Mouse (Mus musculus) stomach, embryonic 16.5 days (tissue): ENCODE results near the gene Commd4. TPM values are rescaled to one million over a fixed set of nuclear protein-coding genes. Genes with fewer than 3 reads are reported as not detected.

ENCODE experiments used
- ATAC-seq: fragments of 200-750 bp; cut with Nextera tagmentation; 2 replicates; pipeline ENCODE4 v1.8.0; 2017; ENCODE audit warnings: moderate number of reproducible peaks, moderate TSS enrichment; ENCODE audit not compliant: insufficient read depth, low FRiP score
- H3K27ac ChIP-seq: fragments of 300-500 bp; sonication (generic); 2 replicates; pipeline ENCODE4 v1.5.1; 2014; ENCODE audit warnings: low read length
- H3K27me3 ChIP-seq: fragments of 300-500 bp; sonication (generic); 2 replicates; pipeline ENCODE4 v1.6.1; 2014; ENCODE audit warnings: low read length, control low read depth, mixed read lengths; ENCODE audit not compliant: control insufficient read depth, insufficient read depth
- H3K36me3 ChIP-seq: fragments of 300-500 bp; sonication (generic); 2 replicates; pipeline ENCODE4 v1.6.1; 2014; ENCODE audit warnings: low read length; ENCODE audit not compliant: control insufficient read depth, insufficient read depth
- H3K4me1 ChIP-seq: fragments of 300-500 bp; sonication (generic); 2 replicates; pipeline ENCODE4 v1.6.1; 2014; ENCODE audit warnings: low read length, control low read depth, mixed read lengths; ENCODE audit not compliant: control insufficient read depth, insufficient read depth
- H3K4me2 ChIP-seq: fragments of 300-500 bp; sonication (generic); 2 replicates; pipeline ENCODE4 v1.6.1; 2014; ENCODE audit warnings: low read depth, low read length, mixed read lengths
- H3K4me3 ChIP-seq: fragments of 300-500 bp; sonication (generic); replicated peaks from 2 replicates; pipeline ENCODE4 v1.5.1; 2014; ENCODE audit warnings: mild to moderate bottlenecking, low read length
- H3K9ac ChIP-seq: fragments of 300-500 bp; sonication (generic); 2 replicates; pipeline ENCODE4 v1.6.1; 2014; ENCODE audit warnings: low read length
- H3K9me3 ChIP-seq: fragments of 300-500 bp; sonication (generic); replicated peaks from 2 replicates; pipeline ENCODE4 v1.6.1; 2016; ENCODE audit warnings: low read length, control low read depth; ENCODE audit not compliant: control insufficient read depth
- WGBS: fragments of 180-500 bp; shearing (Covaris S2); extraction: QIAGEN DNeasy Blood & Tissue Kit; methylation state at CpG from one replicate; pipeline ENCODE4 v1.1.7; 2014; 5-methylcytosine and 5-hydroxymethylcytosine counted together
- polyA plus RNA-seq: library from polyadenylated mRNA; unstranded; fragments of >200 nt; fragmentation: Nextera tagmentation; extraction: Ambion mirVana; gene quantifications from 2 replicates; pipeline ENCODE4 v1.2.1, GENCODE M21; 2015

Gene Commd4
- polyA plus RNA-seq, 1 experiment from 2014 or later: 84.3 TPM

DNA sequence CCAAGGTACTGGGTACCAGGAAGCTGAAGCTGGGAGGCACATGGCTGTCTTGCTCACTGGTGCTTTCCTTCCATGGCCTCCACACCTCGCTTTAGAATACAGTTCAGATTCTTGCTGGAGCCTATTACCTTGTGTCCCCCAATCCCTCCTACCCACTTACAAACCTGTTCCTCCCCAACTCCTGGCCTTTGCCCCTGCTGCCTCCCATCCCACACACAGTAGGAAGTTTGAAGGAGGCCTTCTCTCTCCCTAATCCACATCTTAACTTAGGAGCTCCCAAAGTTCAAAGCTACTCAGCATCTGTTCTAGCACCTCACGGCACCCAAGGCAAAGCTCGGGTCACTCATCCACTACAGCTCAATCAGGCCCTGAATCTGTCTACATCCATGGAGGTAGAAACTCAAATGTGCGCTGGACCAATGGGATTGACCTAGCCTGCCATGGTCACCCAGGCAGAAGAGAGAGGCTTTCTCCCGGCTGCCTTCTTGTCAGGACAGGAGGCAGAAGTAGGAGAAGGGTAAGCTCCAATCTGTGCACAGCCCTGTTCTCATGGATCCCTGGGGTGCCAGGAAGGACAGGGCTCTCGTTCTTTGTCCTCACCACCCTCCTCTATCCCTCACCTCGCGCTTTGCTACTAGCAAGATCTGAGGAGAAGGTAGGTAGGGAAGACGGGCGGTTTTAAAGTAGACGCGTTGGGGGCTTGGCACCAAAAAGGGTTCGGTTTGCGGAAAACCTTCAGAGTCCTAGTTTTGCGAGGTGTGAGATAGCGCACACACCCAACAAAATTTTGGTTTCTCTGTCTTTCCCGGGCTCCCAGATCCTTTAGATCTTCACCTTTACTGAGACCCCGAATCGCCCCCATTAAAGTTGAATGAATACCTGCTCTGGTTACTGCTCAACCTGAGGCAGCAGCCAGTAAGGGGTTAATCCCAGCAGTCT is 10.7 kb downstream of the Commd4 start:
- Histone ChIP-seq H3K4me3 (peak overlapping the region; percentile 64), H3K9me3 (no peaks in the 10 kb centered on the region), H3K27me3 (no peaks in the 10 kb centered on the region), H3K27ac (peak overlapping the region; percentile 93), H3K36me3 (no peaks in the 10 kb centered on the region), H3K4me1 (peaks cover 15% of the 10 kb centered on the region; the same call in 1 of the 2 replicates), H3K9ac (peak overlapping the region; percentile 83), H3K4me2 (peak overlapping the region; percentile 75)
- WGBS: 6% methylated on average over 19 of the region's 19 CpGs
- peak; percentile 35; the same call in 1 of the 2 replicates for ATAC-seq

DNA sequence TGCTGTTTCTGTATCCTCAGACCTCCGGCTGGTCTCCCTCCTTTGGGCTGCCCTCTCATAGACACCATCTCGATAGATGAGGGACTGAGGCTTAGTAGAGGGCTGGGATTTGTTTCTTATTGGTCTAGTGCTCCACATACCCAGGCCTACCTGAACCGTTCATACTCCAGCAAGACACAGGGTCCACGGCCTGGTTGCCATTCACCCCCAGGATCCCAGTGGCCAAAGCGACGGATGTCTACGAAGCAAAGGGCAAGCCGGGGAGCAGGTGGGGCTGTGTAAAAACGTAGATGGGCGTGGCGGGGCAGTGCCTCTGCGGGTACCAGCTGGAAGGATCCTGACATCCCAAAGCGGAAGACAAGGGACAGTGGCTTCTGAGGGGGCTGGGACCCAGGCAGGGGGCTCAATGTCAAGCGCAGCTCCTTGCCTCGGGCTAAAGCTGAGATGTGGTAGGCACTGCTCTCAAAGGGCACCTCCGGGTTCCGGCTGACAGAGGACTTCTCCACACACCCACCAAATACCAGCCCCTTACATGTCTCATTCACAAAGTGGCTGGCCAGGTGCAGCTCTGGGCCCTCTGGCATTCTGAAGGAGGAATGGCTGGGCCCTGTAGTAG is 11.6 kb downstream of the Commd4 start:
- H3K9ac ChIP-seq: peak overlapping the region; percentile 83; the same call in 1 of the 2 replicates

DNA sequence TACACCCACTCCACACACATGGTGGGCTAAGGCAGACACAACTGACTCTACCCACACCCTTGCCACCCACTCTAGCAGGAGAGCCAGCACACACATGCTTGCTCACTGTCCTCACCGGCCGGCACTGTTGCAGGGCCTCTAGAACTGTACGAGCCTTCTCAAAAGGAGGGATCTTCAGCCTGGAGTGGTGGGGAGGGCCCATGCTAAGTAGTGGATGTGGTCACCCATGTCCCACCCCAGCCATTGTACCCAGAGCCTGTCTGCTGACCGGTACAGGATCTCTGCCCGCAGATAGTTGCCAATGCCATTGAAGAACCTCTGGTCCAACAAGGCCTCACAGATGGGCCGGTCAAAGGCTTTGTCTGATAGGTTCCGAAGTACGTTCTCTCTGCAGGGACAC is 13.3 kb downstream of the Commd4 start:
- Histone ChIP-seq H3K27ac (no peak overlapping the region), H3K36me3 (peaks cover 7% of the 10 kb centered on the region; the same call in 1 of the 2 replicates), H3K4me1 (peaks cover 15% of the 10 kb centered on the region; the same call in 1 of the 2 replicates), H3K9ac (no peak overlapping the region), H3K27me3 (no peaks in the 10 kb centered on the region), H3K9me3 (no peaks in the 10 kb centered on the region), H3K4me2 (no peak overlapping the region), H3K4me3 (no peak overlapping the region)
- ATAC-seq: no peak
- WGBS: 93% methylated on average over 8 of the region's 8 CpGs

More for the DNA sequence above, 11.6 kb downstream of the Commd4 start:
- Histone ChIP-seq H3K9me3 (no peaks in the 10 kb centered on the region), H3K36me3 (0 out of 2 replicates have a peak, but pooled peaks cover 4% of the 10 kb centered on the region), H3K4me3 (no peak overlapping the region), H3K4me1 (peaks cover 15% of the 10 kb centered on the region; the same call in 1 of the 2 replicates), H3K27me3 (no peaks in the 10 kb centered on the region), H3K4me2 (peak overlapping the region; percentile 75; the same call in 1 of the 2 replicates), H3K27ac (no peak overlapping the region)
- WGBS: 78% methylated on average over 17 of the region's 17 CpGs
- ATAC-seq: no peak

DNA sequence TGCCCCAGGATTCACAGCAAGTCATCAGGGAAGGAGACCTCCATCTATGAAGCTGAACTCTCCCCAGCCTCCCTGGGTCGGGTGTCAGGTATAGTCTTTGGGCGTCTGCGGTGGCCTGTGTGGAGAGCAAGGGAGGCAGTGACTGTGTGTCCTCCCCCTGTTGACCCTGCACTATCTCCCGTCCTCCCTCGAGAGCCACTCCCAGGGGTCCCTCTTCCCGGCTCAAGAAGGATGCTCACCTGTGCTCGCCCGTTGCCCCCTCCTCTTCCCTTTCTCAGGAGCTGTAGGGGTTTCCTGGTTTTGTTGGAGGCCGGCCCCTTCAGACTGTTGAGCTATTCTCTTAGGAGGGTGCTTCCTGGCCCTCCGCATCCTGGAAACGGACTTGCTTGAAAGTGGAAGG is 14.9 kb downstream of the Commd4 start:
- Histone ChIP-seq H3K27ac (no peak overlapping the region), H3K4me3 (no peak overlapping the region), H3K27me3 (no peaks in the 10 kb centered on the region), H3K36me3 (peaks cover 7% of the 10 kb centered on the region; the same call in 1 of the 2 replicates), H3K4me1 (0 out of 2 replicates have a peak, but pooled peaks cover 11% of the 10 kb centered on the region), H3K9ac (no peak overlapping the region), H3K9me3 (no peaks in the 10 kb centered on the region), H3K4me2 (no peak overlapping the region)
- ATAC-seq: no peak
- whole genome bisulfite sequencing: 85% methylated on average over 11 of the region's 11 CpGs

DNA sequence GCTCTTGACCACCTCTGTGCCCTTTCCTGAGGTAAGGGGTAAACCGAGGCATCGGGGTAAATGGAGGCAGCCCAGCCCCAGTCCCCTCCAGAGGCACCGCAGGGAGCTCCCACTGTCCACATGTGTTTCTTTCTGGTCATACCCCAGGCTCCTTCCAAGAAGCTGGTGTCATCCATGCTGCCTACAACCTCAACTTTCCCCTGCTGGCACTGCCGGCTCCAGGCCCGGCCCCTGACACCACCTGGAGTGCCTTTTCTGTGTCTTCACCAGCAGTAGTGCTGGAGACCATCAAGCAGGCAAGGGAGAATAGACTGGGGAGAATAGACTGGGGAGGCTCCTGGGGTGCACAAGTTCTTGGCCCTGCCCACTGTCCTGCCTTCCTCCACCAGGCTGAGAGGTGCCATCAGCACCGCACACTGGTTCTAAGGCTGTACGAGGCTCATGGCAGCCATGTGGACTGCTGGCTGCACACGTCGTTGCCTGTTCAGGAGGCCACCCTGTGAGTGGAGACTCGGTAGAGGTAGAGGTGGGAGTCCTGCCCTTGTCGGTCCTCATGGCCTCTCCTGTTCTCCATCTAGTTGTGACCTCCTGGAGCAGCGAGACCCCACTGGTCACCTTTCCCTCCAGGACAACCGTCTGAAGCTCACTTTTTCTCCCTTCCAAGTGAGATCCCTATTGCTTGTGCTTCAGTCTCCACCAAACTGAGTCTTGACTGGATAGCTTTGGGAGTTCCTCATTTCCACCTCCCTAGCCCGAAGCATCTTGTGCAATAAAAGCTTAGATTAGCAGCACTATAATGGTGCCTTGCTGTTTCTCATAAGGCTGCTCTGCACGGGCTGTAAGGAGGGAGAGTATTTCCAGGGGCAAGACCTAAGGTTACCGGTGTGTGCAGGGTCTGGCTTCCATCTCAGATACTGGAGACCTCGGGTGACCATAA is 16.4 kb downstream of the Commd4 start:
- Histone ChIP-seq H3K4me1 (0 out of 2 replicates have a peak, but pooled peaks cover 4% of the 10 kb centered on the region), H3K4me3 (no peak overlapping the region), H3K36me3 (peaks cover 15% of the 10 kb centered on the region; the same call in 1 of the 2 replicates), H3K9ac (no peak overlapping the region), H3K4me2 (no peak overlapping the region), H3K27ac (no peak overlapping the region), H3K9me3 (no peaks in the 10 kb centered on the region), H3K27me3 (no peaks in the 10 kb centered on the region)
- 90% methylated on average over 17 of the region's 17 CpGs for WGBS
- no peak for ATAC-seq

DNA sequence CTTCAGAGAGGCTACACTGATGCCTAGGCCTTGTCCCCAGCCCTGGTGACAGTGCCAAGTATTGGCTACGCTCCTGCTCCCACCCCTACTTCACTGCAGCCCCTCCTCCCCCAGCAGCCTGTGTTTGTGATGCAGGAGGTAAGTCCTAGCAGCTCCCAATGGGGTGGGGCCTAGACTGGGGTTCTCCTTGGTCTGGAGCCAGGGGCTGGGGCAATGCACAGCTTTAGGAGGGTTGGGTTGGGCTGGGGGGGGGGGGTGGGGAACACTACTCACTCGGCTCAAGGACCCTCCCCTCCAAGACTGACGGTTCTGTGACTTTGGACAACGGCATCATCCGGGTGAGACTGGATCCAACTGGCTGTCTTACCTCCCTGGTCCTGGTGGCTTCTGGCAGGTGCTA is 18.6 kb downstream of the Commd4 start:
- Histone ChIP-seq H3K4me2 (no peak overlapping the region), H3K4me1 (no peaks in the 10 kb centered on the region), H3K9me3 (no peaks in the 10 kb centered on the region), H3K4me3 (no peak overlapping the region), H3K27me3 (no peaks in the 10 kb centered on the region), H3K27ac (no peak overlapping the region), H3K36me3 (peaks cover 18% of the 10 kb centered on the region; the same call in 1 of the 2 replicates), H3K9ac (no peak overlapping the region)
- WGBS: 93% methylated on average over 5 of the region's 5 CpGs
- no peak for ATAC-seq

DNA sequence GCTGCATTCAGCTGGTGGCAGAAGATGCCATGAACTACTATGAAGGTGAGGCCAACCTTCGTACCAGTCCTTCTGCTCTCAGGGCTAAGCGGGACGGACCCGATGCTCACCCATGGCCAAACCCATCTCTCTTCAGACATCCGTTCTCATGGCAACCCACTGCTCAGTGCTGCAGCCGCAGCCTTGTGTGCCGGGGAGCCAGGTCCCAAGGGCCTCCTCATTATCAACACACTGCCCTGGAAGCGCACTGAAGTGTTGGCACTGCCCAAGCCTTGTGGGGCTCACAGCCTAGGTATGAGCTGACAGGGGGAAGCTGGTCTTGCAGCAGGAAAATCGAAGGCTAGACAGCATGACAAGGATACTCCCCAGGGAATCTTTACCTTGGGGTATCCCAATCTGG is 19.0 kb downstream of the Commd4 start:
- Histone ChIP-seq H3K4me3 (no peak overlapping the region), H3K9me3 (no peaks in the 10 kb centered on the region), H3K36me3 (peaks cover 18% of the 10 kb centered on the region; the same call in 1 of the 2 replicates), H3K4me1 (no peaks in the 10 kb centered on the region), H3K27me3 (no peaks in the 10 kb centered on the region), H3K4me2 (no peak overlapping the region), H3K27ac (no peak overlapping the region), H3K9ac (no peak overlapping the region)
- ATAC-seq: no peak
- WGBS: 91% methylated on average over 9 of the region's 9 CpGs

DNA sequence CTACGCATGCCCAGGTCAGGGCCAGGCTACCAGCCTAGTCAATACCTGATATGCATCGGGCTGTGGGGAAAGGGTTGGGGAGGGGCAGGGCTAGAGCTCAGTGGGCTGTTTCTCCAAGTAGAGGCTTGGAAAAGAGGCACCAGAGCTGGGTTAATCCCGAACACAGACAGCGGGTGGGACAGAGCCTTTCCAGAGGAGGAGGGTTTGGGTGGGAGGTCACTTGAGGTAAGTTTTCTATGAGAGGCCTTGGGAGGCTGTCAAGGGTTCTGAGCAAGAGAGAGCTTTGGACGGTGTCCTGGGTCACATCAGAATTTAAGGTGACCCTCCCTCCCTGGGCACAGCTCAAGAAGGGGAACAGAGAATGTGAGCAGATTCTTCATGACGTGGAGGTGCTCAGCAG is 19.6 kb downstream of the Commd4 start:
- Histone ChIP-seq H3K27me3 (no peaks in the 10 kb centered on the region), H3K9ac (no peak overlapping the region), H3K4me1 (no peaks in the 10 kb centered on the region), H3K36me3 (peaks cover 18% of the 10 kb centered on the region; the same call in 1 of the 2 replicates), H3K4me2 (no peak overlapping the region), H3K9me3 (no peaks in the 10 kb centered on the region), H3K27ac (no peak overlapping the region), H3K4me3 (no peak overlapping the region)
- no peak for ATAC-seq
- WGBS: 89% methylated on average over 6 of the region's 6 CpGs
